Mouse (Mus musculus): ENCODE measurements around the gene Rxrb.
"Not testable (repeated sequence)": the region's sequence is repeated elsewhere in the genome, so short reads cannot be mapped to it uniquely, and the experiment has no call there.

The Rxrb gene

GRCm38 (mm10) chr17:34031465-34032173 lies at the start of gene Rxrb, which contains the start of gene Slc39a7:
TSS of gene Rxrb (plus strand) at chr17:34031812.
TSS of gene Slc39a7 (minus strand) at chr17:34031682.
- ATAC-seq (ENCODE audit: insufficient number of reproducible peaks, low FRiP score, low TSS enrichment) = peak; percentile 72

GRCm38 (mm10) chr17:33982136-33982535 lies 49.5 kb upstream of the Rxrb start:
- ATAC-seq (ENCODE audit: insufficient number of reproducible peaks, low FRiP score, low TSS enrichment) = not testable (repeated sequence)

GRCm38 (mm10) chr17:33991788-33992664 lies 39.6 kb upstream of the Rxrb start:
- no peak for ATAC-seq (ENCODE audit: insufficient number of reproducible peaks, low FRiP score, low TSS enrichment)

GRCm38 (mm10) chr17:33994959-33995358 lies 36.7 kb upstream of the Rxrb start:
- ATAC-seq (ENCODE audit: insufficient number of reproducible peaks, low FRiP score, low TSS enrichment) = no peak

GRCm38 (mm10) chr17:33995651-33996050 lies 36.0 kb upstream of the Rxrb start:
- ATAC-seq (ENCODE audit: insufficient number of reproducible peaks, low FRiP score, low TSS enrichment) = no peak

- ATAC-seq (ENCODE audit: insufficient number of reproducible peaks, low FRiP score, low TSS enrichment) = not testable (repeated sequence)
Observed at GRCm38 (mm10) chr17:33997025-33997424, 34.6 kb upstream of the Rxrb start.

- not testable (repeated sequence) for ATAC-seq (ENCODE audit: insufficient number of reproducible peaks, low FRiP score, low TSS enrichment)
Observed at GRCm38 (mm10) chr17:33998697-33999096, 32.9 kb upstream of the Rxrb start.

- ATAC-seq (ENCODE audit: insufficient number of reproducible peaks, low FRiP score, low TSS enrichment) = no peak
Observed at GRCm38 (mm10) chr17:33999341-34000149, 32.1 kb upstream of the Rxrb start.

GRCm38 (mm10) chr17:34000150-34000537 lies 31.5 kb upstream of the Rxrb start, which contains the start of gene H2-K1:
TSS of gene H2-K1 (minus strand) at chr17:34000347.
- ATAC-seq (ENCODE audit: insufficient number of reproducible peaks, low FRiP score, low TSS enrichment) = peak; percentile 81; the same call in 1 of the 2 replicates

- not testable (repeated sequence) for ATAC-seq (ENCODE audit: insufficient number of reproducible peaks, low FRiP score, low TSS enrichment)
Observed at GRCm38 (mm10) chr17:34000796-34001195, 30.8 kb upstream of the Rxrb start.

GRCm38 (mm10) chr17:34003426-34003825 lies 28.2 kb upstream of the Rxrb start:
- ATAC-seq (ENCODE audit: insufficient number of reproducible peaks, low FRiP score, low TSS enrichment) = no peak

GRCm38 (mm10) chr17:34006570-34006969 lies 25.0 kb upstream of the Rxrb start:
- no peak for ATAC-seq (ENCODE audit: insufficient number of reproducible peaks, low FRiP score, low TSS enrichment)

- ATAC-seq (ENCODE audit: insufficient number of reproducible peaks, low FRiP score, low TSS enrichment) = no peak
Observed at GRCm38 (mm10) chr17:34010156-34010555, 21.5 kb upstream of the Rxrb start.

- ATAC-seq (ENCODE audit: insufficient number of reproducible peaks, low FRiP score, low TSS enrichment) = no peak
Observed at GRCm38 (mm10) chr17:34013436-34013835, 18.2 kb upstream of the Rxrb start.

GRCm38 (mm10) chr17:34021539-34022413 lies 9.8 kb upstream of the Rxrb start:
- ATAC-seq (ENCODE audit: insufficient number of reproducible peaks, low FRiP score, low TSS enrichment) = no peak

GRCm38 (mm10) chr17:34022414-34022783 lies 9.2 kb upstream of the Rxrb start:
- no peak for ATAC-seq (ENCODE audit: insufficient number of reproducible peaks, low FRiP score, low TSS enrichment)

- no peak for ATAC-seq (ENCODE audit: insufficient number of reproducible peaks, low FRiP score, low TSS enrichment)
Observed at GRCm38 (mm10) chr17:34022987-34023386, 8.6 kb upstream of the Rxrb start.

- ATAC-seq (ENCODE audit: insufficient number of reproducible peaks, low FRiP score, low TSS enrichment) = no peak
Observed at GRCm38 (mm10) chr17:34023678-34024077, 7.9 kb upstream of the Rxrb start.

GRCm38 (mm10) chr17:34024317-34024821 lies 7.2 kb upstream of the Rxrb start, which contains the start of gene Ring1:
TSS of gene Ring1 (minus strand) at chr17:34024680.
- peak; percentile 46 for ATAC-seq (ENCODE audit: insufficient number of reproducible peaks, low FRiP score, low TSS enrichment)
